In genomic region chr16:34700165-34700827, GRCm38 (mm10) we compare ENCODE assay signal across 8 mouse cellular contexts. TPM values are rescaled to one million over a fixed set of nuclear protein-coding genes. Genes with fewer than 3 reads are reported as not detected.
DNase-seq lines count a peak whose midpoint lies in the region; ATAC-seq and TF ChIP-seq lines count a peak whose summit lies in the region.

No protein-coding gene starts in this region.

- intact Hi-C loops in heart, postnatal 10 days (cut with DNase I), result loop anchor here (1.0 to 5.0 kb wide), 4 partner anchors 33 to 508 kb away; no protein-coding TSS in a partner anchor

- peak overlapping the region in 2 of 3 experiments; percentile 4 to 54 for H3K4me3 ChIP-seq in CH12.LX (replicated peaks in 1 of 3; ENCODE audit: low read depth in 2 of 3, low read length in 2 of 3, poor library complexity in 1 of 3)
- no peak overlapping the region for H3K4me3 ChIP-seq in forebrain, embryonic 14.5 days (ENCODE audit: low read depth, low read length)
- H3K4me3 ChIP-seq in liver, embryonic 14.5 days (ENCODE audit: insufficient read depth in 1 of 2, low read depth in 2 of 2, low read length in 2 of 2), result no peak overlapping the region
- H3K4me3 ChIP-seq in neural tube, embryonic 13.5 days, result no peak overlapping the region

- WGBS in forebrain, embryonic 14.5 days, result 18% methylated on average over 7 of the region's 7 CpGs
- WGBS in liver, embryonic 14.5 days (ENCODE audit: insufficient replicate concordance), result 23% methylated on average over 7 of the region's 7 CpGs
- WGBS in neural tube, embryonic 13.5 days, result 36% methylated on average over 7 of the region's 7 CpGs

- H3K27me3 ChIP-seq in CH12.LX (replicated peaks), result no peaks in the 10 kb centered on the region
- H3K27me3 ChIP-seq in forebrain, embryonic 14.5 days (replicated peaks; ENCODE audit: control insufficient read depth, insufficient read depth, low read length), result no peaks in the 10 kb centered on the region
- no peaks in the 10 kb centered on the region for H3K27me3 ChIP-seq in liver, embryonic 14.5 days (ENCODE audit: control insufficient read depth, insufficient read depth, low read length)
- no peaks in the 10 kb centered on the region for H3K27me3 ChIP-seq in neural tube, embryonic 13.5 days

- in situ Hi-C loops in CH12.LX (cut with MboI; ENCODE audit: low pct_ligation_motif_present, low pct_unique_long_range_greater_than_20kb, low sequenced_read_pairs), result loop anchor here (5.0 kb wide), 1 partner anchor 33 kb away; no protein-coding TSS in a partner anchor

- no peak overlapping the region for H3K4me2 ChIP-seq in CH12.LX (ENCODE audit: insufficient read depth, low read depth, poor library complexity, severe bottlenecking)
- no peak overlapping the region for H3K4me2 ChIP-seq in forebrain, embryonic 14.5 days (ENCODE audit: low read length)
- no peak overlapping the region for H3K4me2 ChIP-seq in liver, embryonic 14.5 days (ENCODE audit: low read depth)
- H3K4me2 ChIP-seq in neural tube, embryonic 13.5 days, result no peak overlapping the region

- TF ChIP-seq POLR2A in CH12.LX (IDR thresholded peaks at IDR 0.05; ENCODE audit: low read depth, low read length), result no peak

- H3K9me3 ChIP-seq in CH12.LX (replicated peaks; ENCODE audit: low read length), result no peaks in the 10 kb centered on the region
- no peaks in the 10 kb centered on the region for H3K9me3 ChIP-seq in forebrain, embryonic 14.5 days (replicated peaks; ENCODE audit: control insufficient read depth, low read length)
- no peaks in the 10 kb centered on the region for H3K9me3 ChIP-seq in liver, embryonic 14.5 days (ENCODE audit: control insufficient read depth, low read length)
- H3K9me3 ChIP-seq in neural tube, embryonic 13.5 days, result no peaks in the 10 kb centered on the region

- no peak for TF ChIP-seq EP300 in CH12.LX (IDR thresholded peaks at IDR 0.05; ENCODE audit: low read length)
- no peak for TF ChIP-seq EP300 in liver, embryonic 14.5 days (IDR thresholded peaks at IDR 0.05; ENCODE audit: low read depth)

- peak; percentile 87 for DNase-seq in CH12.LX (ENCODE audit: extremely low read depth)
- DNase-seq in c-Kit-positive CD71-positive TER-119-positive erythroid progenitor cells, embryonic 14.5 days (ENCODE audit: low spot score), result peak; percentile 55
- peak; percentile 92 for DNase-seq in forebrain, embryonic 14.5 days (ENCODE audit: low spot score)
- DNase-seq in heart, postnatal 10 days, result peak; percentile 85 to 90
- DNase-seq in kidney, postnatal 36 days, result peak; percentile 76 to 84
- DNase-seq in liver, embryonic 14.5 days (ENCODE audit: low read depth in 3 of 3, low spot score in 3 of 3), result peak; percentile 33 to 54 (median 34)
- DNase-seq in testis, postnatal 10 days (ENCODE audit: low spot score), result peak; percentile 82

- H3K27ac ChIP-seq in CH12.LX (ENCODE audit: insufficient read depth, low read depth), result no peak overlapping the region
- H3K27ac ChIP-seq in forebrain, embryonic 14.5 days (ENCODE audit: low read depth, low read length), result no peak overlapping the region
- no peak overlapping the region for H3K27ac ChIP-seq in liver, embryonic 14.5 days
- H3K27ac ChIP-seq in neural tube, embryonic 13.5 days (replicated peaks), result no peak overlapping the region

- no peaks in the 10 kb centered on the region for H3K79me2 ChIP-seq in CH12.LX (replicated peaks; ENCODE audit: control insufficient read depth, extremely low read depth, insufficient read depth, poor library complexity, severe bottlenecking)

- H3K36me3 ChIP-seq in CH12.LX (replicated peaks in 1 of 2; ENCODE audit: control insufficient read depth in 1 of 2, insufficient read depth in 1 of 2, low read length in 1 of 2), result peaks cover 25 to 75% of the 10 kb centered on the region in 2 experiments
- peaks cover 12% of the 10 kb centered on the region; the same call in 1 of the 2 replicates for H3K36me3 ChIP-seq in forebrain, embryonic 14.5 days (ENCODE audit: control insufficient read depth, insufficient read depth, low read length)
- no peaks in the 10 kb centered on the region; the same call in 1 of the 2 replicates for H3K36me3 ChIP-seq in liver, embryonic 14.5 days (replicated peaks; ENCODE audit: control insufficient read depth, insufficient read depth, low read depth)
- H3K36me3 ChIP-seq in neural tube, embryonic 13.5 days, result peaks cover 9% of the 10 kb centered on the region

- TF ChIP-seq RAD21 in CH12.LX (IDR thresholded peaks at IDR 0.05; ENCODE audit: low read depth, low read length), result peak; percentile 88

- dilution Hi-C loops in CH12.LX (cut with MboI; ENCODE audit: extremely low pct_ligation_motif_present, extremely low pct_unique_long_range_greater_than_20kb, low sequenced_read_pairs), result no loop called here

- 0 out of 2 replicates have a peak overlapping the region, but pooled peaks have one; percentile 21 for H3K9ac ChIP-seq in CH12.LX (ENCODE audit: insufficient read depth, low read depth)
- H3K9ac ChIP-seq in forebrain, embryonic 14.5 days (ENCODE audit: low read length), result no peak overlapping the region
- H3K9ac ChIP-seq in liver, embryonic 14.5 days (replicated peaks), result no peak overlapping the region
- H3K9ac ChIP-seq in neural tube, embryonic 13.5 days, result no peak overlapping the region

- ATAC-seq in forebrain, embryonic 14.5 days, result peak; percentile 86
- ATAC-seq in liver, embryonic 14.5 days (ENCODE audit: insufficient read depth), result peak; percentile 31; the same call in 1 of the 2 replicates
- peak; percentile 80 for ATAC-seq in neural tube, embryonic 13.5 days (ENCODE audit: low read depth)

- TF ChIP-seq CTCF in CH12.LX (conservative IDR thresholded peaks at IDR 0.05 in 1 of 2, IDR thresholded peaks at IDR 0.05 in 1 of 2; ENCODE audit: low read depth in 2 of 2, low read length in 2 of 2), result peak; percentile 93 to 98
- peak; percentile 68 for TF ChIP-seq CTCF in liver, embryonic 14.5 days (IDR thresholded peaks at IDR 0.05; ENCODE audit: low read depth)

- peaks cover 11 to 36% of the 10 kb centered on the region in 2 experiments for H3K4me1 ChIP-seq in CH12.LX (ENCODE audit: control insufficient read depth in 1 of 2, insufficient read depth in 2 of 2)
- no peaks in the 10 kb centered on the region for H3K4me1 ChIP-seq in forebrain, embryonic 14.5 days (ENCODE audit: control insufficient read depth, insufficient read depth, low read length)
- H3K4me1 ChIP-seq in liver, embryonic 14.5 days (replicated peaks; ENCODE audit: control insufficient read depth in 2 of 2, insufficient read depth in 2 of 2, low read length in 1 of 2), result no peaks in the 10 kb centered on the region
- no peaks in the 10 kb centered on the region for H3K4me1 ChIP-seq in neural tube, embryonic 13.5 days (replicated peaks)

TF ChIP-seq in CH12.LX, 34 proteins besides CTCF, POLR2A, EP300 and RAD21:
- TF ChIP-seq ELF1 (IDR thresholded peaks at IDR 0.05; ENCODE audit: low read depth, low read length), result 0 out of 2 replicates have a peak, but pooled peaks have one; percentile 32
- TF ChIP-seq MXI1 (IDR thresholded peaks at IDR 0.05; ENCODE audit: low read depth, low read length), result peak; percentile 75
- TF ChIP-seq BHLHE40 (IDR thresholded peaks at IDR 0.05; ENCODE audit: low read depth, low read length), result 0 out of 2 replicates have a peak, but pooled peaks have one; percentile 26
- peak; percentile 61; the same call in 1 of the 2 replicates for TF ChIP-seq MAX (IDR thresholded peaks at IDR 0.05; ENCODE audit: low read length)
- TF ChIP-seq CHD1 (IDR thresholded peaks at IDR 0.05; ENCODE audit: low read depth, low read length), result no peak
- peak; percentile 13; the same call in 1 of the 2 replicates for TF ChIP-seq ZC3H11A (IDR thresholded peaks at IDR 0.05; ENCODE audit: low read depth, low read length)
- peak; percentile 95 for TF ChIP-seq SMC3 (IDR thresholded peaks at IDR 0.05; ENCODE audit: low read depth, low read length)
- TF ChIP-seq SIN3A (IDR thresholded peaks at IDR 0.05; ENCODE audit: low read length), result 0 out of 2 replicates have a peak, but pooled peaks have one; percentile 45
- TF ChIP-seq MYC (IDR thresholded peaks at IDR 0.05; ENCODE audit: low read depth, low read length), result peak; percentile 89
- TF ChIP-seq HCFC1 (IDR thresholded peaks at IDR 0.05; ENCODE audit: low read depth, low read length), result no peak
- no peak for TF ChIP-seq MEF2A (IDR thresholded peaks at IDR 0.05; ENCODE audit: borderline replicate concordance, low read depth, low read length)
- 0 out of 2 replicates have a peak, but pooled peaks have one; percentile 11 for TF ChIP-seq NELFE (IDR thresholded peaks at IDR 0.05; ENCODE audit: low read depth, low read length)
- no peak for TF ChIP-seq NRF1 (IDR thresholded peaks at IDR 0.05; ENCODE audit: low read depth, low read length)

RNA-seq across cellular contexts. Expression of gene Ccdc14, which starts 9.9 kb away (rescaled TPM):
- total RNA-seq in CH12.LX (2012; rRNA removed) (11.6 and 12.8 TPM in 2 replicates), CH12.LX (2014; rRNA removed) (18.5 and 20.7 TPM in 2 replicates)
- polyA plus RNA-seq in CH12.LX (2012; ENCODE audit: insufficient read length, low read depth), result 17.9 and 18.9 TPM in 2 replicates
- 5.7 and 6.5 TPM in 2 replicates for polyA plus RNA-seq in forebrain, embryonic 14.5 days (2014; fragmentation: Nextera tagmentation; extraction: Ambion mirVana)
- total RNA-seq in heart, postnatal 10 days (2021), result 1 to 10 TPM; 3.8 to 5.3 TPM
- polyA plus RNA-seq in liver, embryonic 14.5 days (2012; rRNA removed), result 2.1 and 3.2 TPM in 2 replicates
- polyA plus RNA-seq in liver, embryonic 14.5 days (2014; fragmentation: Nextera tagmentation; extraction: Ambion mirVana), result 2.6 and 3.3 TPM in 2 replicates
- 4.2 and 5.7 TPM in 2 replicates for polyA plus RNA-seq in neural tube, embryonic 13.5 days (2015; fragmentation: Nextera tagmentation; extraction: Ambion mirVana)

RNA-seq across cellular contexts. Expression of gene Mylk, which starts 44.7 kb away (rescaled TPM):
- 0.04 TPM in 1 of 2 replicates, not detected in the other for total RNA-seq in CH12.LX (2012; rRNA removed)
- total RNA-seq in CH12.LX (2014; rRNA removed), result not detected in 2 replicates
- 0.10 TPM in 1 of 2 replicates, not detected in the other for polyA plus RNA-seq in CH12.LX (2012; ENCODE audit: insufficient read length, low read depth)
- 4.2 and 4.6 TPM in 2 replicates for polyA plus RNA-seq in forebrain, embryonic 14.5 days (2014; fragmentation: Nextera tagmentation; extraction: Ambion mirVana)
- 10 to 100 TPM; 38.2 to 41.8 TPM for total RNA-seq in heart, postnatal 10 days (2021)
- polyA plus RNA-seq in liver, embryonic 14.5 days (2012; rRNA removed), result 3.8 and 5.4 TPM in 2 replicates
- 4.4 and 5.6 TPM in 2 replicates for polyA plus RNA-seq in liver, embryonic 14.5 days (2014; fragmentation: Nextera tagmentation; extraction: Ambion mirVana)
- polyA plus RNA-seq in neural tube, embryonic 13.5 days (2015; fragmentation: Nextera tagmentation; extraction: Ambion mirVana), result 3.6 and 6.9 TPM in 2 replicates

RNA-seq across cellular contexts. Expression of gene Ropn1, which starts 50.6 kb away (rescaled TPM):
- not detected in 2 replicates for total RNA-seq in CH12.LX (2012; rRNA removed)
- not detected in 2 replicates for total RNA-seq in CH12.LX (2014; rRNA removed)
- not detected in 2 replicates for polyA plus RNA-seq in CH12.LX (2012; ENCODE audit: insufficient read length, low read depth)
- polyA plus RNA-seq in forebrain, embryonic 14.5 days (2014; fragmentation: Nextera tagmentation; extraction: Ambion mirVana), result not detected in 2 replicates
- not detected for total RNA-seq in heart, postnatal 10 days (2021)
- not detected in 2 replicates for polyA plus RNA-seq in liver, embryonic 14.5 days (2012; rRNA removed)
- polyA plus RNA-seq in liver, embryonic 14.5 days (2014; fragmentation: Nextera tagmentation; extraction: Ambion mirVana), result not detected in 2 replicates
- not detected in 2 replicates for polyA plus RNA-seq in neural tube, embryonic 13.5 days (2015; fragmentation: Nextera tagmentation; extraction: Ambion mirVana)

Comparison
In these comparisons a context has a peak if more than half of its experiments do, and no peak if none do; other contexts are left out.
1. DNase-seq: peak in every context shown above with its lines; median percentile 92 in forebrain, embryonic 14.5 days; 88 in heart, postnatal 10 days; 87 in CH12.LX; 82 in testis, postnatal 10 days; 80 in kidney, postnatal 36 days; 55 in c-Kit-positive CD71-positive TER-119-positive erythroid progenitor cells, embryonic 14.5 days; 34 in liver, embryonic 14.5 days.
2. H3K4me3 ChIP-seq: peak in CH12.LX (2 of 3); none in forebrain, embryonic 14.5 days (single experiment), liver, embryonic 14.5 days (0 of 2) and neural tube, embryonic 13.5 days (single experiment).
3. ATAC-seq: peak in every context shown above with its lines; median percentile 86 in forebrain, embryonic 14.5 days; 80 in neural tube, embryonic 13.5 days; 31 in liver, embryonic 14.5 days.